ENCODE assay signal across 12 mouse cellular contexts in genomic region chr8:125428979-125429690, GRCm38 (mm10).
DNase-seq lines count a peak whose midpoint lies in the region; ATAC-seq and TF ChIP-seq lines count a peak whose summit lies in the region.
"Had no signal": no experiment of that assay in that cellular context is flagged by ENCODE, and none has a peak within 500 bp of the region (broad histone marks: within the 10 kb centered on the region; RNA-seq: fewer than 3 reads in every experiment).

No protein-coding gene starts in this region.

- H3K9me3 ChIP-seq in forebrain, embryonic 11.5 days (ENCODE audit: control insufficient read depth, low read length), result no peaks in the 10 kb centered on the region
- H3K9me3 ChIP-seq in hindbrain, postnatal 0 days (ENCODE audit: low read length), result no peaks in the 10 kb centered on the region
- H3K9me3 ChIP-seq: liver, embryonic 15.5 days; megakaryocyte, embryonic 14.5 days had no signal

- no peak for TF ChIP-seq CTCF in layer of hippocampus, adult 2 months (conservative IDR thresholded peaks at IDR 0.05)
- no peak for TF ChIP-seq CTCF in hindbrain, postnatal 0 days (IDR thresholded peaks at IDR 0.05; ENCODE audit: low read depth)

- no peak overlapping the region for H3K4me3 ChIP-seq in layer of hippocampus, adult 2 months
- no peak overlapping the region for H3K4me3 ChIP-seq in forebrain, embryonic 11.5 days (ENCODE audit: low read depth, low read length)
- H3K4me3 ChIP-seq in hindbrain, postnatal 0 days (ENCODE audit: low read length), result no peak overlapping the region
- H3K4me3 ChIP-seq: liver, embryonic 15.5 days; megakaryocyte, embryonic 14.5 days had no signal

- no peak overlapping the region for H3K4me2 ChIP-seq in forebrain, embryonic 11.5 days (ENCODE audit: low read depth, low read length, severe bottlenecking)
- H3K4me2 ChIP-seq in hindbrain, postnatal 0 days (ENCODE audit: low read depth, low read length), result no peak overlapping the region
- H3K4me2 ChIP-seq: liver, embryonic 15.5 days had no signal

- H3K4me1 ChIP-seq in forebrain, embryonic 11.5 days (replicated peaks; ENCODE audit: control insufficient read depth, insufficient read depth, low read length), result peaks cover 6% of the 10 kb centered on the region; the same call in 1 of the 2 replicates
- H3K4me1 ChIP-seq in hindbrain, postnatal 0 days (ENCODE audit: insufficient read depth, low read length), result no peaks in the 10 kb centered on the region
- H3K4me1 ChIP-seq: liver, embryonic 15.5 days; megakaryocyte, embryonic 14.5 days had no signal

- WGBS in forebrain, embryonic 11.5 days, result 31% methylated on average over 8 of the region's 8 CpGs
- 29% methylated on average over 8 of the region's 8 CpGs for WGBS in hindbrain, postnatal 0 days

- no peak overlapping the region for H3K9ac ChIP-seq in forebrain, embryonic 11.5 days (ENCODE audit: low read length)
- H3K9ac ChIP-seq in hindbrain, postnatal 0 days (replicated peaks; ENCODE audit: low read length), result no peak overlapping the region
- H3K9ac ChIP-seq: liver, embryonic 15.5 days had no signal

- H3K27me3 ChIP-seq in forebrain, embryonic 11.5 days (ENCODE audit: control insufficient read depth, insufficient read depth, low read length), result no peaks in the 10 kb centered on the region
- H3K27me3 ChIP-seq in hindbrain, postnatal 0 days (ENCODE audit: insufficient read depth, low read length), result no peaks in the 10 kb centered on the region
- H3K27me3 ChIP-seq: liver, embryonic 15.5 days had no signal

- peak overlapping the region; percentile 59 for H3K27ac ChIP-seq in layer of hippocampus, adult 2 months
- peak overlapping the region; percentile 19; the same call in 1 of the 2 replicates for H3K27ac ChIP-seq in forebrain, embryonic 11.5 days (ENCODE audit: low read depth, low read length)
- H3K27ac ChIP-seq in hindbrain, postnatal 0 days, result no peak overlapping the region
- H3K27ac ChIP-seq: liver, embryonic 15.5 days had no signal

- H3K36me3 ChIP-seq in forebrain, embryonic 11.5 days (ENCODE audit: control insufficient read depth, insufficient read depth, low read length), result no peaks in the 10 kb centered on the region; the same call in 1 of the 2 replicates
- peaks cover 8% of the 10 kb centered on the region; the same call in 1 of the 2 replicates for H3K36me3 ChIP-seq in hindbrain, postnatal 0 days (ENCODE audit: insufficient read depth, low read length)
- H3K36me3 ChIP-seq: liver, embryonic 15.5 days had no signal

- no peak for DNase-seq in layer of hippocampus, adult 2 months (ENCODE audit: low spot score in 2 of 2)
- DNase-seq in layer of hippocampus, postnatal 10 days (ENCODE audit: low spot score in 2 of 2), result no peak
- DNase-seq in adipocyte (ENCODE audit: low spot score), result peak; percentile 45
- DNase-seq in forebrain, embryonic 11.5 days (ENCODE audit: low spot score), result no peak
- no peak for DNase-seq in hindbrain, postnatal 0 days (ENCODE audit: low spot score)
- no peak for DNase-seq in right cerebral cortex, adult 18-20 months
- DNase-seq in lung, adult 18-20 months, result no peak
- DNase-seq in kidney, adult 9 months, result no peak
- DNase-seq: cerebellum, postnatal 10 days; kidney, postnatal 10 days had no signal

- ATAC-seq in forebrain, embryonic 11.5 days (replicated peaks; ENCODE audit: low FRiP score), result peak; percentile 55
- ATAC-seq in hindbrain, postnatal 0 days, result peak; percentile 53; the same call in 1 of the 2 replicates
